Mouse (Mus musculus): ENCODE results near the gene Ppp1r21. TPM values are rescaled to one million over a fixed set of nuclear protein-coding genes. Genes with fewer than 3 reads are reported as not detected.

The Ppp1r21 gene
- total RNA-seq, 1 experiment = 24.8 TPM

GRCm38 (mm10) chr17:88636076-88636475 lies 106.2 kb downstream of the Ppp1r21 start:
- TF ChIP-seq ZC3H11A (IDR thresholded peaks at IDR 0.05; ENCODE audit: borderline replicate concordance, low read depth, low read length) = no peak
- no peak for TF ChIP-seq ZNF384 (IDR thresholded peaks at IDR 0.05; ENCODE audit: low read depth, low read length)
- no peak for TF ChIP-seq MAFK (IDR thresholded peaks at IDR 0.05; ENCODE audit: insufficient read depth, low read depth, low read length)
- H3K36me3 ChIP-seq (ENCODE audit: control insufficient read depth, insufficient read depth, low read length, poor library complexity, severe bottlenecking) = peaks cover 6% of the 10 kb centered on the region; the same call in 1 of the 2 replicates
- no peak overlapping the region for H3K27ac ChIP-seq (ENCODE audit: insufficient read depth, low read depth, low read length, poor library complexity, severe bottlenecking)
- no peak overlapping the region for H3K9ac ChIP-seq (ENCODE audit: insufficient read depth, low read depth, low read length, poor library complexity, severe bottlenecking)
- peaks cover 2% of the 10 kb centered on the region in 2 experiments; a peak in 1 of 4 replicates for H3K4me1 ChIP-seq (ENCODE audit: control insufficient read depth in 2 of 2, insufficient read depth in 2 of 2, low read length in 2 of 2, poor library complexity in 1 of 2)
- no peak for DNase-seq (ENCODE audit: low read depth, low spot score)
- H3K9me3 ChIP-seq (ENCODE audit: control insufficient read depth, insufficient read depth, low read depth, low read length) = no peaks in the 10 kb centered on the region
- H3K4me3 ChIP-seq (ENCODE audit: insufficient read depth in 1 of 2, low read depth in 1 of 2, low read length in 2 of 2, poor library complexity in 1 of 2, severe bottlenecking in 1 of 2) = no peak overlapping the region; a peak in 1 of 4 replicates
- in situ Hi-C loops (cut with MboI; ENCODE audit: low sequenced_read_pairs in 2 of 2, unreplicated experiment in 2 of 2) = no loop called here

- H3K4me3 ChIP-seq (ENCODE audit: insufficient read depth in 1 of 2, low read depth in 1 of 2, low read length in 2 of 2, poor library complexity in 1 of 2, severe bottlenecking in 1 of 2) = no peak overlapping the region; a peak in 1 of 4 replicates
- H3K36me3 ChIP-seq (ENCODE audit: control insufficient read depth, insufficient read depth, low read length, poor library complexity, severe bottlenecking) = peaks cover 6% of the 10 kb centered on the region; the same call in 1 of the 2 replicates
- DNase-seq (ENCODE audit: low read depth, low spot score) = no peak
- H3K9ac ChIP-seq (ENCODE audit: insufficient read depth, low read depth, low read length, poor library complexity, severe bottlenecking) = no peak overlapping the region
- no peak overlapping the region for H3K27ac ChIP-seq (ENCODE audit: insufficient read depth, low read depth, low read length, poor library complexity, severe bottlenecking)
- TF ChIP-seq CHD2 (IDR thresholded peaks at IDR 0.05; ENCODE audit: low read depth, low read length) (no peak), ZC3H11A (IDR thresholded peaks at IDR 0.05; ENCODE audit: borderline replicate concordance, low read depth, low read length) (no peak), ZNF384 (IDR thresholded peaks at IDR 0.05; ENCODE audit: low read depth, low read length) (no peak), HCFC1 (IDR thresholded peaks at IDR 0.05; ENCODE audit: borderline replicate concordance, insufficient read depth, low read length) (no peak), MAFK (IDR thresholded peaks at IDR 0.05; ENCODE audit: insufficient read depth, low read depth, low read length) (no peak)
- in situ Hi-C loops (cut with MboI; ENCODE audit: low sequenced_read_pairs in 2 of 2, unreplicated experiment in 2 of 2) = no loop called here
- no peaks in the 10 kb centered on the region for H3K9me3 ChIP-seq (ENCODE audit: control insufficient read depth, insufficient read depth, low read depth, low read length)
- peaks cover 2% of the 10 kb centered on the region in 2 experiments; a peak in 1 of 4 replicates for H3K4me1 ChIP-seq (ENCODE audit: control insufficient read depth in 2 of 2, insufficient read depth in 2 of 2, low read length in 2 of 2, poor library complexity in 1 of 2)
These were observed 106.7 kb downstream of the Ppp1r21 start for GRCm38 (mm10) chr17:88636587-88636986.

Other genes with a start within 250 kb of the Ppp1r21 start
- gene Foxn2, start 89.4 kb upstream of the Ppp1r21 start, total RNA-seq (2012; rRNA removed) = 26.6 and 29.7 TPM in 2 replicates
- gene Ston1, start 67.6 kb downstream of the Ppp1r21 start, total RNA-seq (2012; rRNA removed) = 4.0 and 4.5 TPM in 2 replicates
- 0.69 and 0.80 TPM in 2 replicates for gene Gtf2a1l, start 138.5 kb downstream of the Ppp1r21 start, total RNA-seq (2012; rRNA removed)